Mouse (Mus musculus) heart, embryonic 15.5 days (tissue): ENCODE measurements around the gene Dnajb5. TPM values are rescaled to one million over a fixed set of nuclear protein-coding genes. Genes with fewer than 3 reads are reported as not detected.

Experiments
- ATAC-seq: fragments of 200-750 bp; cut with Nextera tagmentation; replicated peaks from 2 replicates; pipeline ENCODE4 v1.8.0; 2017; ENCODE audit warnings: low read depth, moderate TSS enrichment; ENCODE audit not compliant: insufficient number of reproducible peaks, insufficient read depth, low FRiP score
- H3K27ac ChIP-seq: fragments of 300-500 bp; sonication (generic); 2 replicates; pipeline ENCODE4 v1.5.1; 2015; ENCODE audit warnings: mild to moderate bottlenecking, inconsistent platforms
- H3K27me3 ChIP-seq: fragments of 300-500 bp; sonication (generic); 2 replicates; pipeline ENCODE4 v1.6.1; 2015; ENCODE audit warnings: inconsistent platforms
- H3K36me3 ChIP-seq: fragments of 300-500 bp; sonication (generic); 2 replicates; pipeline ENCODE4 v1.6.1; 2015; ENCODE audit warnings: mild to moderate bottlenecking, inconsistent platforms
- H3K4me1 ChIP-seq: fragments of 300-500 bp; sonication (generic); replicated peaks from 2 replicates; pipeline ENCODE4 v1.6.1; 2015; ENCODE audit warnings: inconsistent platforms
- H3K4me2 ChIP-seq: fragments of 300-500 bp; sonication (generic); 2 replicates; pipeline ENCODE4 v1.6.1; 2015; ENCODE audit warnings: inconsistent platforms, mild to moderate bottlenecking, moderate library complexity
- H3K4me3 ChIP-seq: fragments of 300-500 bp; sonication (generic); 2 replicates; pipeline ENCODE4 v1.5.1; 2015; ENCODE audit warnings: mild to moderate bottlenecking, inconsistent platforms
- H3K9ac ChIP-seq: fragments of 300-500 bp; sonication (generic); 2 replicates; pipeline ENCODE4 v1.6.1; 2015; ENCODE audit warnings: mild to moderate bottlenecking, inconsistent platforms
- H3K9me3 ChIP-seq: fragments of 300-500 bp; sonication (generic); replicated peaks from 2 replicates; pipeline ENCODE4 v1.6.1; 2016; ENCODE audit warnings: inconsistent platforms
- whole genome bisulfite sequencing: fragments of 180-500 bp; shearing (Covaris S2); methylation state at CpG from one replicate; pipeline ENCODE4 v1.1.7; 2015; ENCODE audit warnings: mixed read lengths; 5-methylcytosine and 5-hydroxymethylcytosine counted together
- polyA plus RNA-seq: library from polyadenylated mRNA; unstranded; fragments of >200 nt; fragmentation: Nextera tagmentation; extraction: Ambion mirVana; gene quantifications from 2 replicates; pipeline ENCODE4 v1.2.1, GENCODE M21; 2015

Dnajb5 gene
- polyA plus RNA-seq, 1 experiment from 2014 or later, result 18.2 TPM

GRCm38 (mm10) chr4:42917402-42917774 lies 32.2 kb upstream of the Dnajb5 start:
- Histone ChIP-seq H3K4me2 (peak overlapping the region; percentile 94), H3K36me3 (no peaks in the 10 kb centered on the region), H3K27me3 (peaks cover 43% of the 10 kb centered on the region), H3K4me3 (peak overlapping the region; percentile 68), H3K27ac (no peak overlapping the region), H3K9me3 (no peaks in the 10 kb centered on the region), H3K9ac (peak overlapping the region; percentile 88), H3K4me1 (peaks cover 9% of the 10 kb centered on the region)
- 2% methylated on average over 26 of the region's 26 CpGs for WGBS
- ATAC-seq, result peak; percentile 63; the same call in 1 of the 2 replicates

DNA sequence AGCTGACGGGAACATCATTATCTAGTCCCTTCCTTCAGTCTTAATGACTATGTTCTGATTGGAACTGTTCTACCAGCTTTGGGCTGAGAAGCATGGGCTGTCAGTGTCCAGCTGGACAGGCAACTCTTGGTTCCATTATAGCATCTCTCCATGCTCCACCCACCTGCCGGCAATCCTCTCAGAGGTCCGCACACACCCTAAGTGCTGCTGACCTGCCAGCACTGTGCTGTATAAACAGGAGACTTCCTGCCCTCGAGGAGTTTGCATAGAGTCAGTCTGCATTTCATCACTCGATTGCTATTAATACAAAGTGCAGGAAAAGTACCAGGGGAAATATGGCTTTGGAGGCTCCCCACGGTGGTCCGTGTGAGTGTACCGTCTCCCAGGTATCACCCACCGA lies 28.9 kb upstream of the Dnajb5 start:
- Histone ChIP-seq H3K27me3 (peaks cover 38% of the 10 kb centered on the region), H3K4me1 (peaks cover 9% of the 10 kb centered on the region), H3K4me3 (no peak overlapping the region), H3K36me3 (no peaks in the 10 kb centered on the region), H3K9me3 (no peaks in the 10 kb centered on the region), H3K9ac (no peak overlapping the region), H3K4me2 (no peak overlapping the region), H3K27ac (no peak overlapping the region)
- ATAC-seq, result no peak
- 71% methylated on average over 9 of the region's 9 CpGs for WGBS

GRCm38 (mm10) chr4:42921536-42921935 lies 28.1 kb upstream of the Dnajb5 start:
- no peak overlapping the region for H3K27ac ChIP-seq

GRCm38 (mm10) chr4:42922056-42922455 lies 27.6 kb upstream of the Dnajb5 start:
- ATAC-seq, result no peak
- Histone ChIP-seq H3K4me3 (no peak overlapping the region), H3K9me3 (no peaks in the 10 kb centered on the region), H3K27ac (no peak overlapping the region), H3K4me1 (peaks cover 6% of the 10 kb centered on the region), H3K4me2 (no peak overlapping the region), H3K9ac (no peak overlapping the region), H3K27me3 (peaks cover 28% of the 10 kb centered on the region), H3K36me3 (no peaks in the 10 kb centered on the region)
- WGBS, result 66% methylated on average over 6 of the region's 6 CpGs

More at GRCm38 (mm10) chr4:42921536-42921935, 28.1 kb upstream of the Dnajb5 start:
- no peak for ATAC-seq
- Histone ChIP-seq H3K4me3 (no peak overlapping the region), H3K9ac (no peak overlapping the region), H3K27me3 (peaks cover 33% of the 10 kb centered on the region), H3K4me1 (peaks cover 7% of the 10 kb centered on the region), H3K4me2 (no peak overlapping the region), H3K9me3 (no peaks in the 10 kb centered on the region), H3K36me3 (no peaks in the 10 kb centered on the region)
- WGBS, result 83% methylated on average over 2 of the region's 2 CpGs

DNA sequence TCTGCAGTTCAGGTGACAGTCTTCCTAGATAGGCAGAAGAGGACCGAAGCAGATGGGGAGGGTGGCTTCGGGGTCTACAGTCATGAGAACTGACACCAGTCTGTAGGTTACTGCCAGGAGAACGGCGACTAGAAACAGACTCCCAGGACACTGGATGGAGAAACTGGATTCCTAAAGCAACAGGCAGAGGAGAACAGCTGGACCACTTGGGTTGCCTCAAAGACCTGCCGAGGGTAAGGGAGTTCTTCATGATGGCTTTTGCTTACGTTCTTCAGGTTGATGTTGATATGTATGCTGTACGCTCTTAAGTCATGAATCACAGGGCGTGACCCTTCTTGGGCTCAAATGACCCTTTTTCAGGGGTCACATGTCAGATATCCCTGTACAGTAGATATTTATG lies 27.2 kb upstream of the Dnajb5 start:
- peaks cover 24% of the 10 kb centered on the region for H3K27me3 ChIP-seq

GRCm38 (mm10) chr4:42924095-42924710 lies 25.4 kb upstream of the Dnajb5 start:
- Histone ChIP-seq H3K4me1 (no peaks in the 10 kb centered on the region), H3K27ac (no peak overlapping the region), H3K4me2 (no peak overlapping the region), H3K36me3 (no peaks in the 10 kb centered on the region), H3K9me3 (no peaks in the 10 kb centered on the region), H3K4me3 (no peak overlapping the region), H3K9ac (no peak overlapping the region), H3K27me3 (peaks cover 11% of the 10 kb centered on the region)
- ATAC-seq, result no peak
- 78% methylated on average over 13 of the region's 13 CpGs for WGBS

More for the DNA sequence above, 27.2 kb upstream of the Dnajb5 start:
- WGBS, result 78% methylated on average over 8 of the region's 8 CpGs
- H3K9me3 ChIP-seq, result no peaks in the 10 kb centered on the region
- H3K36me3 ChIP-seq, result no peaks in the 10 kb centered on the region
- ATAC-seq, result no peak
- H3K4me1 ChIP-seq, result peaks cover 3% of the 10 kb centered on the region
- no peak overlapping the region for H3K9ac ChIP-seq
- H3K27ac ChIP-seq, result no peak overlapping the region
- no peak overlapping the region for H3K4me3 ChIP-seq
- H3K4me2 ChIP-seq, result no peak overlapping the region

DNA sequence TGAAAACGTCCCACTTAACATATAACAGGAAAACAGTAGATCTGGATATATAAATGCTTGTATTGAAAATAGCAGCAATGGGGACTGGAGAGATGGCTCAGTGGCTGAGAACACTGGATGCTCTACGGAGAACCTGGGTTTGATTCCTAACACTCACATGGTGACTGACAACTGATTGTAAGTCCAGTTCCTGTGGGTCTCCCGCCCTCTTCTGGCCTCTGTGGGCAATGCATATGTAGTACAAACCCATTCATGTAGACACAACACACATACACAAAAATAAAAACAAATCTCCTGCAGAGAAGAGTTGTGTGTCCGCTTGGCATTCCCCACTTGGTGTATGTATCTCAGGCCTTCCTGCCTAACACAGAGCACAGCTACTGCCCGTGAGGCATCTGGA lies 21.4 kb upstream of the Dnajb5 start:
- ATAC-seq, result no peak
- WGBS, result 80% methylated on average over 5 of the region's 5 CpGs
- no peak overlapping the region for H3K27ac ChIP-seq

DNA sequence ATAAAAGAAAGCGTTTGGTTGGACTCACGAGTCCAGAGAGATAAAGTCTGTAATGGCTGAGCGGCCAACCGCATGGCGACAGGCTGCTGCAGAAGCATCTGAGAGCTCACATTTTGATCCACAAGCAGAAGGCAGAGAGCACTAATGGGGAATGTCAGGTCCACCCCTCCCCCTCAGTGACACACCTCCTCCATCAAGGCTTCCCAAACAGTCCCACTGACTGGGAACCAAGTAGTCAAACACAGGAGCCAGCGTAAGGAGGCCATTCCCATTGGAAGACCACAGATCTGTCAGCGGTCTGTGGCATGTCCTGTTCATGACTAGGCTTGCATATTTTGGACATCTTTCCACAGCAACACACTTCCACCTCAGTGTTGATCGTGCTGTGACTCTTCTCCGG lies 20.7 kb upstream of the Dnajb5 start:
- H3K4me3 ChIP-seq, result no peak overlapping the region
- ATAC-seq, result no peak
- no peaks in the 10 kb centered on the region for H3K36me3 ChIP-seq
- H3K9ac ChIP-seq, result no peak overlapping the region
- 89% methylated on average over 9 of the region's 9 CpGs for WGBS
- no peaks in the 10 kb centered on the region for H3K9me3 ChIP-seq
- no peak overlapping the region for H3K4me2 ChIP-seq
- peaks cover 10% of the 10 kb centered on the region; the same call in 1 of the 2 replicates for H3K27me3 ChIP-seq
- H3K4me1 ChIP-seq, result peaks cover 31% of the 10 kb centered on the region
- no peak overlapping the region for H3K27ac ChIP-seq

More for the DNA sequence above, 21.4 kb upstream of the Dnajb5 start:
- Histone ChIP-seq H3K36me3 (no peaks in the 10 kb centered on the region), H3K9ac (no peak overlapping the region), H3K4me1 (peaks cover 23% of the 10 kb centered on the region), H3K27me3 (peaks cover 11% of the 10 kb centered on the region; the same call in 1 of the 2 replicates), H3K4me2 (no peak overlapping the region), H3K9me3 (no peaks in the 10 kb centered on the region), H3K4me3 (no peak overlapping the region)

GRCm38 (mm10) chr4:42932229-42932969 lies 17.2 kb upstream of the Dnajb5 start:
- Histone ChIP-seq H3K36me3 (no peaks in the 10 kb centered on the region), H3K4me2 (peak overlapping the region; percentile 64), H3K4me1 (peaks cover 33% of the 10 kb centered on the region), H3K27me3 (peaks cover 19% of the 10 kb centered on the region), H3K4me3 (no peak overlapping the region), H3K9me3 (no peaks in the 10 kb centered on the region), H3K9ac (no peak overlapping the region), H3K27ac (peak overlapping the region; percentile 92)
- ATAC-seq, result peak; percentile 41; the same call in 1 of the 2 replicates
- 36% methylated on average over 8 of the region's 8 CpGs for WGBS

GRCm38 (mm10) chr4:42933630-42934029 lies 16.0 kb upstream of the Dnajb5 start:
- Histone ChIP-seq H3K4me2 (peak overlapping the region; percentile 64), H3K4me1 (peaks cover 33% of the 10 kb centered on the region), H3K27me3 (peaks cover 30% of the 10 kb centered on the region), H3K9me3 (no peaks in the 10 kb centered on the region), H3K36me3 (no peaks in the 10 kb centered on the region), H3K27ac (peak overlapping the region; percentile 92), H3K9ac (peak overlapping the region; percentile 42; the same call in 1 of the 2 replicates), H3K4me3 (peak overlapping the region; percentile 32)
- 5% methylated on average over 22 of the region's 22 CpGs for WGBS
- ATAC-seq, result peak; percentile 68

DNA sequence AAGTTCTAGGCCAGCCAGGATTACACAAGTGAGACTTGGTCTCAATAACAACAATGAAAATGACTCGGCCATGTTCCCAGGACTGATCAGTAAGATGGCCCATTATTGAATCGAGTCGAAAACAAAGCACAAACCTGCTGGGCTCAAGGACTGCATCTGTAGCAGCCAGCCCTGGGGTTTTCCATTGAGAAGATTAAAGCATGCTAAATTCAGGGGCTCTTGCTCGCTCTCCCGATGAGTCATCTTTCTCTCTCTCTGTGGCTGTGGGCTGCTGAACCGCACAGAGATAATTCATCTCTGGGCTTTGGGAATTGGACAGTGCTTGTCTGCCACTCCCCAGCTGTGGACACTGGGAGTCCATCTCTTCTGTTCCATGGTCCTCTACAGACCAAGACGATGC lies 8.2 kb upstream of the Dnajb5 start:
- no peaks in the 10 kb centered on the region for H3K9me3 ChIP-seq
- no peak overlapping the region for H3K4me3 ChIP-seq
- no peak for ATAC-seq
- H3K27ac ChIP-seq, result no peak overlapping the region
- H3K4me1 ChIP-seq, result no peaks in the 10 kb centered on the region
- no peaks in the 10 kb centered on the region for H3K36me3 ChIP-seq
- 64% methylated on average over 7 of the region's 7 CpGs for WGBS
- H3K9ac ChIP-seq, result no peak overlapping the region
- H3K27me3 ChIP-seq, result peaks cover 44% of the 10 kb centered on the region
- H3K4me2 ChIP-seq, result no peak overlapping the region
